Mouse (Mus musculus) NIH3T3 (cell line): ENCODE data around the gene Csnk2a2.
A peak's percentile ranks its signal among the peaks of the same experiment; 100 is the strongest.

Experiments used
- DNase-seq: peaks from one replicate; pipeline ENCODE4 v3.0.0-alpha.2; 2012; ENCODE audit warnings: low read depth

Csnk2a2 gene

GRCm38 (mm10) chr8:95487800-95488697 is 1.8 kb downstream of the Csnk2a2 start:
- DNase-seq: peak; percentile 36

GRCm38 (mm10) chr8:95470008-95470407 is 19.8 kb downstream of the Csnk2a2 start:
- DNase-seq: no peak

GRCm38 (mm10) chr8:95468995-95469394 is 20.8 kb downstream of the Csnk2a2 start:
- DNase-seq: no peak

GRCm38 (mm10) chr8:95466543-95466942 is 23.3 kb downstream of the Csnk2a2 start:
- DNase-seq: peak; percentile 48

GRCm38 (mm10) chr8:95452518-95452917 is 37.3 kb downstream of the Csnk2a2 start:
- DNase-seq: no peak

GRCm38 (mm10) chr8:95450271-95450670 is 39.6 kb downstream of the Csnk2a2 start:
- DNase-seq: no peak

GRCm38 (mm10) chr8:95447661-95448060 is 42.2 kb downstream of the Csnk2a2 start:
- DNase-seq: no peak

- DNase-seq: no peak
These were observed 44.8 kb downstream of the Csnk2a2 start for GRCm38 (mm10) chr8:95445042-95445441.

GRCm38 (mm10) chr8:95441491-95442039 is 48.3 kb downstream of the Csnk2a2 start:
- no peak for DNase-seq

- no peak for DNase-seq
These were observed 49.6 kb downstream of the Csnk2a2 start for GRCm38 (mm10) chr8:95440168-95440709.

GRCm38 (mm10) chr8:95439421-95439820 is 50.4 kb downstream of the Csnk2a2 start:
- no peak for DNase-seq

GRCm38 (mm10) chr8:95437341-95437992 is 52.4 kb downstream of the Csnk2a2 start:
- peak; percentile 44 for DNase-seq

- DNase-seq: no peak
These were observed 53.9 kb downstream of the Csnk2a2 start for GRCm38 (mm10) chr8:95435930-95436329.

GRCm38 (mm10) chr8:95435471-95435870 is 54.4 kb downstream of the Csnk2a2 start:
- DNase-seq: no peak

- DNase-seq: peak; percentile 99
These were observed 55.0 kb downstream of the Csnk2a2 start, which contains the start of gene Cfap20 for GRCm38 (mm10) chr8:95434686-95435439. TSS of gene Cfap20 (minus strand) at chr8:95434869.

- DNase-seq: peak; percentile 66
These were observed 55.6 kb downstream of the Csnk2a2 start for GRCm38 (mm10) chr8:95434233-95434632.

GRCm38 (mm10) chr8:95433124-95433523 is 56.7 kb downstream of the Csnk2a2 start:
- DNase-seq: no peak

- no peak for DNase-seq
These were observed 57.4 kb downstream of the Csnk2a2 start for GRCm38 (mm10) chr8:95432471-95432870.

GRCm38 (mm10) chr8:95429945-95430344 is 59.9 kb downstream of the Csnk2a2 start:
- DNase-seq: peak; percentile 85

GRCm38 (mm10) chr8:95427594-95428535 is 62.0 kb downstream of the Csnk2a2 start:
- DNase-seq: peak; percentile 73
